Mouse (Mus musculus) erythroblast, embryonic 14.5 days (primary cell): Measurements from ENCODE around the gene Sh3gl2.

Experiments
- GATA1 ChIP-seq: IDR thresholded peaks from 2 replicates; pipeline ENCODE4 v1.6.1; 2012; ENCODE audit warnings: low read length, inconsistent platforms, mixed read lengths
- TAL1 ChIP-seq: IDR thresholded peaks from 3 replicates; pipeline ENCODE4 v1.6.1; 2012; ENCODE audit warnings: low read length, inconsistent platforms, mixed read lengths

DNA sequence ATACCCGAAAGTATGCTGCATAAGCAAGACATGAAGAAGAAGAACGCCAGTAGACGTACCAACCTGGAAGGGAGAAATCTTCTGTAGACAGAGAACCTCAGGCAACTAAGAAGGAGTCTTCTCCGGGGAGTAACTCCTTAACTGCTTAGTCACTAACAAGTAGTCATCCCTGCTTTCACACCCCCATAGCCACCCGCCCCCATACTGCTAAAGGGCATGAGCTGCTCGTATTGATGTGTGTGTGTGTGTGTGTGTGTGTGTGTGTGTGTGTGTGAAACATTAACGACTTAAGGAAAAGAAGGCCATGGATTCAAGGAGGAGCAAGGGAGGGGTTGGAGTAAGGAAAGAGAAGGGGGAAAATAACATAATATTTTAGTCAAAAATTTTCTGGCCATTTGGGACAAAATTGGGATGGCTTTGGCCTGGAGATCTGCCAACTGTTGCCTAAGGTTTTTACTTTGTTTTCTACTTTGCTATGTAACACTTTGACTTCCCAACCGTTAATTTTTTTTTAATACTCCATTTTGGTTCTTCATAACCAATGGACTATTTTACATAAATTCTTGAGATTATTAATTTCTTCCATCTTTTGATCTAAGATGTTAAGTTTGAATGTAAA lies 51.0 kb downstream of the Sh3gl2 start:
- TF ChIP-seq TAL1, result no peak
- no peak for TF ChIP-seq GATA1
